Mouse (Mus musculus): Measurements from ENCODE around the gene Gadl1.
"Not testable (repeated sequence)": the region's sequence is repeated elsewhere in the genome, so short reads cannot be mapped to it uniquely, and the experiment has no call there.

Gene Gadl1

GRCm38 (mm10) chr9:116032711-116033110 is 123.5 kb downstream of the Gadl1 start:
- no peak for DNase-seq

GRCm38 (mm10) chr9:116038275-116038674 is 129.0 kb downstream of the Gadl1 start:
- DNase-seq: no peak

- no peak for DNase-seq
Measured at GRCm38 (mm10) chr9:116039981-116040380, 130.7 kb downstream of the Gadl1 start.

- DNase-seq: not testable (repeated sequence)
Measured at GRCm38 (mm10) chr9:116040852-116041251, 131.6 kb downstream of the Gadl1 start.

- no peak for DNase-seq
Measured at GRCm38 (mm10) chr9:116041369-116041768, 132.1 kb downstream of the Gadl1 start.

- peak; percentile 9 to 23 for DNase-seq
Measured at GRCm38 (mm10) chr9:116041787-116042186, 132.5 kb downstream of the Gadl1 start.

- no peak for DNase-seq
Measured at GRCm38 (mm10) chr9:116049985-116050384, 140.7 kb downstream of the Gadl1 start.

- DNase-seq: no peak
Measured at GRCm38 (mm10) chr9:116053976-116054375, 144.7 kb downstream of the Gadl1 start.

- no peak for DNase-seq
Measured at GRCm38 (mm10) chr9:116058475-116058874, 149.2 kb downstream of the Gadl1 start.

GRCm38 (mm10) chr9:116059156-116059555 is 149.9 kb downstream of the Gadl1 start:
- no peak for DNase-seq

- DNase-seq: no peak
Measured at GRCm38 (mm10) chr9:116060691-116061090, 151.4 kb downstream of the Gadl1 start.

- no peak for DNase-seq
Measured at GRCm38 (mm10) chr9:116064774-116065173, 155.5 kb downstream of the Gadl1 start.

- not testable (repeated sequence) for DNase-seq
Measured at GRCm38 (mm10) chr9:116071561-116071960, 162.3 kb downstream of the Gadl1 start.

- no peak for DNase-seq
Measured at GRCm38 (mm10) chr9:116076163-116076562, 166.9 kb downstream of the Gadl1 start.

- peak; percentile 76 to 84 for DNase-seq
Measured at GRCm38 (mm10) chr9:116076946-116077345, 167.7 kb downstream of the Gadl1 start.

- peak in 1 of 2 experiments; percentile 43 for DNase-seq
Measured at GRCm38 (mm10) chr9:116077419-116077818, 168.2 kb downstream of the Gadl1 start.

- no peak for DNase-seq
Measured at GRCm38 (mm10) chr9:116081781-116082180, 172.5 kb downstream of the Gadl1 start.

- no peak for DNase-seq
Measured at GRCm38 (mm10) chr9:116083300-116083699, 174.0 kb downstream of the Gadl1 start.

GRCm38 (mm10) chr9:116083726-116084323 is 174.6 kb downstream of the Gadl1 start:
- no peak for DNase-seq

GRCm38 (mm10) chr9:116084324-116084931 is 175.2 kb downstream of the Gadl1 start:
- no peak for DNase-seq

GRCm38 (mm10) chr9:116085999-116086398 is 176.7 kb downstream of the Gadl1 start:
- no peak for DNase-seq

GRCm38 (mm10) chr9:116087263-116087662 is 178.0 kb downstream of the Gadl1 start:
- DNase-seq: no peak

GRCm38 (mm10) chr9:116087880-116088279 is 178.6 kb downstream of the Gadl1 start:
- DNase-seq: peak; percentile 48 to 64

- DNase-seq: no peak
Measured at GRCm38 (mm10) chr9:116088912-116089311, 179.7 kb downstream of the Gadl1 start.

GRCm38 (mm10) chr9:116090296-116090695 is 181.0 kb downstream of the Gadl1 start:
- DNase-seq: no peak
